Mouse (Mus musculus) adrenal gland, postnatal 4 days (tissue): ENCODE measurements around the gene Tchp. TPM values are rescaled to one million over a fixed set of nuclear protein-coding genes. Genes with fewer than 3 reads are reported as not detected.

Source experiments
- DNase-seq, 2 experiments: peaks; one replicate each; pipeline ENCODE4 v3.0.0; 2021 to 2022; ENCODE audit warnings: low spot score in 2 of 2, mixed read lengths in 2 of 2
- total RNA-seq, 2 experiments: library from RNA; stranded (reverse); gene quantifications; 2 replicates each; pipeline ENCODE4 v1.2.3; 2021

The Tchp gene
- total RNA-seq, 2 experiments from 2014 or later = 16.3 to 16.9 TPM

GRCm38 (mm10) chr5:114737090-114737887 lies 29.7 kb downstream of the Tchp start:
- no peak for DNase-seq

- DNase-seq = no peak
These were observed 31.2 kb downstream of the Tchp start for GRCm38 (mm10) chr5:114738707-114739241.

GRCm38 (mm10) chr5:114740595-114740994 lies 33.0 kb downstream of the Tchp start:
- DNase-seq = no peak

DNA sequence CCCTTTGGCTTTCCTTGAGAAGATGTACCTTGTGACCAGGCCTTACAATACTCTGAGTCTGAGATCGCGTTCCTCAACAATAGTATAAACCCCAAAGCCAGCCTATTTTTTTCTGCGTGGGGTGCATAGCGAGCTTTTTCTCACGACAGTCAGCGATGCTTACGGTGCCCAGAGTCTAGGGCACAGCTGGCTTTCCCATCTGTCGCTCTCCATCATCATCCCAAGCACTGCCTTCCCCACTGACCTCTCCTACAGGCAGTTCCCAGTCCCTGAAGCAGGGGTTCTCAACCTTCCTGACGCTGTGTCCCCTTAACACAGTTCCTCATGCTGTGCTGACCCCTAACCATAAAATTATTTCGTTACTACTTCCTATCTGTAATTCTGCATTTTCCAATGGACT lies 35.0 kb downstream of the Tchp start:
- no peak for DNase-seq

- DNase-seq = no peak
These were observed 35.6 kb downstream of the Tchp start for GRCm38 (mm10) chr5:114742998-114743696.

- no peak for DNase-seq
These were observed 36.1 kb downstream of the Tchp start for GRCm38 (mm10) chr5:114743697-114744090.

DNA sequence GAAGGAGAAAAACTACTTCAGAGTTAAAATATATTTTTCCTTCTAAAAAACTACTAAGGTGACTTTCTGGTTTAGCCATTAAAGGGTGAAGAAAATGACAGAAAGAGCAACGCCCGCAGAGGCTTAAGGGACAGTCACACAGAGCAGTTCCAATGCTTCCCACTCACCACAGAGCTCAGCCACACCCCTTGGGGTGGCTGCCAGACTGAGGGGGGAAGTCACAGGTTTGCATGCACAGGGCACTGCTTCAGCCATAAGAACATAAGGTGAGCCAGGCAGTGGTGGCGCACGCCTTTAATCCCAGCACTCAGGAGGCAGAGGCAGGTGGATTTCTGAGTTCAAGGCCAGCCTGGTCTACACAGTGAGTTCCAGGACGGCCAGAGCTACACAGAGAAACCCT lies 38.0 kb downstream of the Tchp start:
- no peak for DNase-seq

DNA sequence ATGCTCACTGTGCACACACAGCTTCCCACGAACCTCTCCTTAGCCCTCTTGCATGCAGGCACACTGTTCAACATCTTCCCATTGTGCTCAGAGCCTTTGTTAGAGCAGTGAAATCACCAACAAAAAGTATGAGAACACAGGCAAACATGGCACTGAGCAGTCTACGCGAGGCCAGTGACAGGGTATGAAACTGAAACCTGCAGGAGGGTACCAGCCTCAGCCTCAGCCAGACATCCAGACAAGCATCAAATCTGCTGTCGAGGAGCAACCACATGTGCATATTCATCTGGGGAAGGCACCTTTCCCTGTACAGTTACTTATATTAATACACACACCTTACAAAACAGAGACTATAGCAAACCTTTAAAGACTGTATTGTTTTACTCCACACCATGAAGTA lies 39.3 kb downstream of the Tchp start:
- DNase-seq = no peak

DNA sequence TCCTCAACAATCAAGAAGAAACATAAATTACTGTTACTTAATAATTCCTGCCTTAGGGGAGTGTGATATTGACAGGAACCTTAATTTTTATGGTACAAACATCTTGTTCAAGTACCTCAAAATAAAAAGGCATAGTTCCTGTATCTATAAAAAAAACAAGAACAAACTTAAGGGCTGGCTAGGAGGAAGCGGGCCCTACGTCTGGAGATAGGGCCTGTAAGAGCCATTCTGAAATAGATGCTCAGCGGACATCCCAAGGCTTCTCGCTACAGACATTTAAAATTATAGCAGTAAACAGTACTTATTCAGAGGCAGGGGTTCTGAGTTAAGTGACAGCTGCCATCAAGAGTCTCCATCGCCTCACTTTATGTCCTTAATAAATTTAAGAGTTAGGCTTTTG lies 40.0 kb downstream of the Tchp start:
- no peak for DNase-seq

DNA sequence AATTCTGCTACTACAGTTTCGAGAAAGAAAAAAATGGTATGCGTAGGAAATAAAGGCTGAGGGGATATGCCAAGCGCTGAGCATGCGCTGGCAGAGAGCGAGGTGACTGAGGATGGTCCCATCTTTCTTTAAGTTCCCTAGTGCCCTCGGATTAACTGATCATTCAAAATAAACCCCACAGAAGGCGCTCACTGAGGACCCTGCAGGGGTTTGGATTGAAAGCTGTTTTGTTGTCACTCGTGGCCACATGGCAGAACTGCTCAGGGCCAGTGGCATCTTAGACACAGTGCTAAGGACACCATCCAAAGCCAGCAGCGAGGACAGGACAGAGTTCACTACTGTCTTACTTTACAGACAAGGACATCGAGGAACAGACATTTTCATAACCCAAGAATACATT lies 42.8 kb downstream of the Tchp start:
- no peak for DNase-seq

DNA sequence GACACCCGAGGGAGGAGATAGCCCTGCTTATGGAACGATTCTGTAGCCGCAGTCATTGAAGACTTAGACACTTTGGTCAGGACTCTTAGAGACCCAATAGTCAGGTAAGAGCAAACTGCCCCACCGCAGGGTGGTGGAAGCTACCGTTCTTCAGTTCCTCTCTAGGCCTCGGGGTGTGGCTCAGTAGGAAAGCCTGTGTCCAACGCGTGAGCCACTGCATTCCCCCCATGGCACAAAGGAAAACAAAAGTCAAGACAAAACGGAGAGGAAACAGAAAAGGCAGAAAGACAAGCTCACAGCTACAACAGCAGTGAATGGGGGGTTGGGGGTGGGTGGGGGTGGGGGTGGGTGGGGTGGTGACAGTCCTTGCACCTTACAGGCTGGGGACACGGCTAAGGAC lies 44.8 kb downstream of the Tchp start:
- no peak for DNase-seq

- no peak for DNase-seq
These were observed 45.8 kb downstream of the Tchp start for GRCm38 (mm10) chr5:114753384-114753783.

- DNase-seq = no peak
These were observed 52.1 kb downstream of the Tchp start for GRCm38 (mm10) chr5:114759536-114760090.

GRCm38 (mm10) chr5:114761980-114762379 lies 54.4 kb downstream of the Tchp start:
- no peak for DNase-seq

- no peak for DNase-seq
These were observed 57.5 kb downstream of the Tchp start for GRCm38 (mm10) chr5:114764812-114765735.

DNA sequence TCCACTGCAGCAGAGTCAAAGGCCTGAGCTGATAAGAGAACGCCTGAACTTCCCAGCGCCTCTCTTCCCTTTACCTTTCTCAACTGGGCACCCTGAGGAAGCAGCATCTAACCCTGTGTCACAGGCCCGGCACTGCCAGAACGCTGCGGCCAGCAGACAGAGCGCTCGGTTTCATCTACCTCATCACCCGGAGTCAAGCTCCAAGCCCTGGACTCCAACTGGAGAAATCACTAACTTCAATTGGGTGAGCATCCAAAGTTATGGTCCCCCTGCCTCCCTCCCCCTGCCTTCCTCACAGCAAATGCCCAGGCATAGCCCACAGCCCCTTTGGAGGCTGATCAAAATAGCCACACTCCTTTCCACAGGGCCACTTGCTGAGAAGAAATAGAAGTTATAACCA lies 59.1 kb downstream of the Tchp start:
- no peak for DNase-seq

DNA sequence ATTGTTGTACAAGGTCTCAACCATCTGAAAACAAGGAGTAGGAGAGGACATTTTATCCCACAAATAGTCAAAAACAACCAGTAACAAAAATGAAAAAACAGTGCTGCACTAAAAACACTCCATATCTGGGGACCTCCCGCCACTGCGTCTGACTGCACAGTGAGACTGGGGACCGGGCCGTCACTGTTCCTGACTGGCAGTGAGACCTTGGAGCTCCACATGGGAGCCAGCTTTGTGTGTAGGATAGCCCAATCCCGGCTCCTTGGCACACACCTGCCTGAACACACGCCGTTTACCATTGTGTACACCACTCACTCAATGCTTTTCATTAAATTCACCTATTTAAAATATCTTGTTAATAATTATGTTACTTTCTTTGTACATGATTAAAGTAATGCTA lies 59.6 kb downstream of the Tchp start:
- DNase-seq = no peak

DNA sequence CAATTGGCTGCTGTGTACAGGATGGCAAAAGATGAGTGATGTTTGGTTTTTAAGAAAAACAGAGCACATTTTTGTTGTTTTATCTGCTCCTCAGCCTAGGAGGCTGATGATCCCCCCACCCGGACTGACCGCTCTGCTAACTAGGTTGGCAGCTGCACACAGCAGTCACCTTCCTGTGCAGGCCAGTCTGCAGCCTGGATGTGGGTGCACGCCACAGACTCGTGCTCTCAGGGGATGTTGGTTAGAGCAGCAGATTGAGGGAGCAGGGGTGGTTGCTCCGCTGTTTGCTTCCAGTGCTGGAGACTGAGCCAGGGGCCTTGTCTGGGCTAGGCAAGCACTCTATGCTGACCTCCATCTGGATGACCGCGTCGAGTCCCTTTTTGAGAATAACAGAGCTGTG lies 62.2 kb downstream of the Tchp start:
- no peak for DNase-seq

DNA sequence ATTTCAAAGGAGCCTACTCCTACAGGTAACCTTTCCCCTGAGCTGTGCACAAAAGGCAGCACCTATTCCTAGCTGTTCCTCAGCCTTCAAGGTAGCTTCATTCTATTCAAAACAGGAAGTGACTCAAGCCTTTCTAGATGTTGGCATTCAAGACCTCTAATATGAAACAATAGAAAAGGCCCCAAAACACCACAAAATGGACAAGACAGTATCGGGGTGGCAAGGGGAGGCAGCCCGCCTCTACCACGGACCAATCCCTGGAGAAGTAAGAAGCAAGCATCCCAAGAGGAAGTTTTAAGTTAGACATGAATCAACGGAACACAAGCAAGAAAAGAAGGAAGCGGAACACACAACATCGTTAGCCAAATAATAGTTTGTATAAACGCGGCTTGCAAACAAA lies 64.2 kb downstream of the Tchp start:
- no peak for DNase-seq
